Mouse (Mus musculus): ENCODE data around the gene Tarm1. TPM values are rescaled to one million over a fixed set of nuclear protein-coding genes. Genes with fewer than 3 reads are reported as not detected.

The Tarm1 gene
- polyA plus RNA-seq, 1 experiment from 2014 or later, result not detected

- ATAC-seq (replicated peaks; ENCODE audit: insufficient number of reproducible peaks, low FRiP score, low TSS enrichment, low read depth) (no peak), DNase-seq (ENCODE audit: low spot score) (no peak)
- H3K4me1 ChIP-seq (ENCODE audit: control insufficient read depth, insufficient read depth, low read length), result no peaks in the 10 kb centered on the region
- no peak overlapping the region for H3K4me3 ChIP-seq (ENCODE audit: low read depth, low read length)
- 81% methylated on average over 4 of the region's 4 CpGs for WGBS
- H3K36me3 ChIP-seq (replicated peaks; ENCODE audit: control insufficient read depth, insufficient read depth, low read depth, low read length), result no peaks in the 10 kb centered on the region
- H3K9ac ChIP-seq (replicated peaks; ENCODE audit: low read length), result no peak overlapping the region
- H3K4me2 ChIP-seq (ENCODE audit: low read depth, low read length), result no peak overlapping the region
- no peaks in the 10 kb centered on the region for H3K9me3 ChIP-seq (replicated peaks; ENCODE audit: control insufficient read depth, low read length)
- no peaks in the 10 kb centered on the region for H3K27me3 ChIP-seq (ENCODE audit: control insufficient read depth, insufficient read depth, low read length)
- H3K27ac ChIP-seq (replicated peaks; ENCODE audit: low read depth, low read length), result no peak overlapping the region
Observed at GRCm38 (mm10) chr7:3463306-3463705, 39.1 kb downstream of the Tarm1 start.

DNA sequence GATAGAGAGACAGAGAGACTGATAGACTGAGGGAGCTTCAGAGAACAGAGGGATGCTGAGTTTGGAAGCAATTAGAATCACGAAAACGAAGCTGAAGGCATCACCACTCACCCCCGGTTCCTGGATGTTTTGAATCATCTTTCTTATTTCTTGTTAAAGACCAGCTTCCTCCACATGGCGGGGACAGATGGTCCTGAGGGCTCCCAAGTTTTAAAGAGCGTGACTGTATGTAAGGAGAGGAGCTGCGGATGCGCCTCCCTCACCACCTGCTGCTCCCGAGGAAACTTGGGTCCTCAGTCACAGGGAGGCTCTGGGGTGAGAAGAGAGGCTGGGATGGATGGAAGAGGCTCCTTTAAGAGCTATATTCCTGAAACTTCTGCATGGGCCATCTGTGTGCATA is 42.2 kb downstream of the Tarm1 start:
- no peaks in the 10 kb centered on the region for H3K4me1 ChIP-seq (ENCODE audit: control insufficient read depth, insufficient read depth, low read length)
- no peak for ATAC-seq (replicated peaks; ENCODE audit: insufficient number of reproducible peaks, low FRiP score, low TSS enrichment, low read depth)
- no peak overlapping the region for H3K4me3 ChIP-seq (ENCODE audit: low read depth, low read length)
- no peaks in the 10 kb centered on the region for H3K9me3 ChIP-seq (replicated peaks; ENCODE audit: control insufficient read depth, low read length)
- no peak for DNase-seq (ENCODE audit: low spot score)
- 85% methylated on average over 8 of the region's 8 CpGs for WGBS
- no peaks in the 10 kb centered on the region for H3K36me3 ChIP-seq (replicated peaks; ENCODE audit: control insufficient read depth, insufficient read depth, low read depth, low read length)
- H3K4me2 ChIP-seq (ENCODE audit: low read depth, low read length), result no peak overlapping the region
- H3K9ac ChIP-seq (replicated peaks; ENCODE audit: low read length), result no peak overlapping the region
- H3K27ac ChIP-seq (replicated peaks; ENCODE audit: low read depth, low read length), result no peak overlapping the region
- no peaks in the 10 kb centered on the region for H3K27me3 ChIP-seq (ENCODE audit: control insufficient read depth, insufficient read depth, low read length)

DNA sequence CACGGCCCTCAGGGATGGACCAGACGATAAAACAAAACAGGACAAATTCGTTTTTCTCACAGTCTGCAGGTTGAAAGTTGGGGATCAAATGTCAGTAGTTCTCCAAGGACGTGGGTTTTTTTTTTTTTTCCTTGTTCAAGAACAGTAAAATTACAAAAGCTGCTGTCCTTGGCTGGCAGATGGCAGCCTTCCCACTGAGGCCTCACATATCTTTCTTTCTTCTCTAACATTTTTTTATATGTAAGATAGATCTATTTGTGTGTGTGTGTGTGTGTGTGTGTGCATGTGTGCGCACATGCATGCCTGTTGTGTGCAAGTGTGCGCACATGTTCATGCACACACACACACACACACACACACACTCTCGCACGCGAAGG is 44.6 kb downstream of the Tarm1 start:
- no peaks in the 10 kb centered on the region for H3K36me3 ChIP-seq (replicated peaks; ENCODE audit: control insufficient read depth, insufficient read depth, low read depth, low read length)
- H3K27ac ChIP-seq (replicated peaks; ENCODE audit: low read depth, low read length), result no peak overlapping the region
- no peaks in the 10 kb centered on the region for H3K9me3 ChIP-seq (replicated peaks; ENCODE audit: control insufficient read depth, low read length)
- 76% methylated on average over 9 of the region's 9 CpGs for WGBS
- H3K9ac ChIP-seq (replicated peaks; ENCODE audit: low read length), result no peak overlapping the region
- no peak overlapping the region for H3K4me2 ChIP-seq (ENCODE audit: low read depth, low read length)
- H3K4me3 ChIP-seq (ENCODE audit: low read depth, low read length), result no peak overlapping the region
- no peaks in the 10 kb centered on the region for H3K4me1 ChIP-seq (ENCODE audit: control insufficient read depth, insufficient read depth, low read length)
- ATAC-seq (replicated peaks; ENCODE audit: insufficient number of reproducible peaks, low FRiP score, low TSS enrichment, low read depth) (no peak), DNase-seq (ENCODE audit: low spot score) (no peak)
- no peaks in the 10 kb centered on the region for H3K27me3 ChIP-seq (ENCODE audit: control insufficient read depth, insufficient read depth, low read length)

DNA sequence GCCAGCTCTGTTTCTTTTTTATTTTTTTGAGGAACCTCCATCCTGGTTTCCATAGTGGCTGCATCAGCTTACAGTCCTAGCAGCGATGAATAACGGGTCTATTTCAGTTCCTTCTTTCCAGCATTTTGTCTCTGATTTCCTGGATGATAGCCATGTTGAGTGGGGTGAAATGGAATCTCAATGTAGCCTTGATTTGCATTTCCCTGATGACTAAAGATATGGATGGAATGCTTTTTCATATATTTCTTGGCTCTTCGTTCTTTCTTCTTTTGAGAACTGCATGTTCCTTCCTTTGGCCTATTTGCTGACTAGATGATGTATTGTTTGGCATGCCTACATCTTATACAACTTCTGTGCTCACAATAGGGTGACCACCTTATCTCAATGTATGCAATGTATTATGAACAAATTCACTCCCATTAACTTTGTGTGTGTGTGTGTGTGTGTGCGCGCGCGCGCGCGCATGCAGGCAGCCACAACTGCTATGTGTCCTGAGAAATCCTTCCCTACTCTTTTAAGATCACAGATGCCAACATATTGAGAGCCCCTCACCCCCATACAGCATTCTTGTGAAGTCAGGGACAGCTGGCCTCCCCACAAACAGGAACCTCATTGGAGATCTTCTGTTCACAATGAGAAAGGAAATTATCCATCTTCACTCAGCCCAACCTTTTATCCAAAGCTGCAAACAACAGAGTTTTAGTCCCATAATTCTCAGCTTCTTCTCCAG is 45.1 kb downstream of the Tarm1 start:
- Histone ChIP-seq H3K4me2 (ENCODE audit: low read depth, low read length) (no peak overlapping the region), H3K4me3 (ENCODE audit: low read depth, low read length) (no peak overlapping the region), H3K9ac (replicated peaks; ENCODE audit: low read length) (no peak overlapping the region), H3K27ac (replicated peaks; ENCODE audit: low read depth, low read length) (no peak overlapping the region), H3K27me3 (ENCODE audit: control insufficient read depth, insufficient read depth, low read length) (no peaks in the 10 kb centered on the region), H3K4me1 (ENCODE audit: control insufficient read depth, insufficient read depth, low read length) (no peaks in the 10 kb centered on the region), H3K36me3 (replicated peaks; ENCODE audit: control insufficient read depth, insufficient read depth, low read depth, low read length) (no peaks in the 10 kb centered on the region), H3K9me3 (replicated peaks; ENCODE audit: control insufficient read depth, low read length) (no peaks in the 10 kb centered on the region)
- WGBS, result 93% methylated on average over 10 of the region's 10 CpGs
- DNase-seq (ENCODE audit: low spot score) (no peak), ATAC-seq (replicated peaks; ENCODE audit: insufficient number of reproducible peaks, low FRiP score, low TSS enrichment, low read depth) (no peak)

- no peaks in the 10 kb centered on the region for H3K36me3 ChIP-seq (replicated peaks; ENCODE audit: control insufficient read depth, insufficient read depth, low read depth, low read length)
- 52% methylated on average over 11 of the region's 11 CpGs for WGBS
- no peak for ATAC-seq (replicated peaks; ENCODE audit: insufficient number of reproducible peaks, low FRiP score, low TSS enrichment, low read depth)
Observed at GRCm38 (mm10) chr7:3453486-3454183, 48.8 kb downstream of the Tarm1 start.

GRCm38 (mm10) chr7:3452821-3453485 is 49.5 kb downstream of the Tarm1 start:
- H3K27ac ChIP-seq (replicated peaks; ENCODE audit: low read depth, low read length), result no peak overlapping the region
- H3K4me2 ChIP-seq (ENCODE audit: low read depth, low read length), result no peak overlapping the region
- ATAC-seq (replicated peaks; ENCODE audit: insufficient number of reproducible peaks, low FRiP score, low TSS enrichment, low read depth) (no peak), DNase-seq (ENCODE audit: low spot score) (no peak)
- H3K9ac ChIP-seq (replicated peaks; ENCODE audit: low read length), result no peak overlapping the region
- H3K36me3 ChIP-seq (replicated peaks; ENCODE audit: control insufficient read depth, insufficient read depth, low read depth, low read length), result no peaks in the 10 kb centered on the region
- H3K4me3 ChIP-seq (ENCODE audit: low read depth, low read length), result no peak overlapping the region
- no peaks in the 10 kb centered on the region for H3K27me3 ChIP-seq (ENCODE audit: control insufficient read depth, insufficient read depth, low read length)
- WGBS, result 61% methylated on average over 12 of the region's 12 CpGs
- no peaks in the 10 kb centered on the region for H3K4me1 ChIP-seq (ENCODE audit: control insufficient read depth, insufficient read depth, low read length)
- H3K9me3 ChIP-seq (replicated peaks; ENCODE audit: control insufficient read depth, low read length), result no peaks in the 10 kb centered on the region

More at GRCm38 (mm10) chr7:3453486-3454183, 48.8 kb downstream of the Tarm1 start:
- Histone ChIP-seq H3K9ac (replicated peaks; ENCODE audit: low read length) (no peak overlapping the region), H3K27ac (replicated peaks; ENCODE audit: low read depth, low read length) (no peak overlapping the region), H3K4me3 (ENCODE audit: low read depth, low read length) (no peak overlapping the region), H3K4me2 (ENCODE audit: low read depth, low read length) (no peak overlapping the region), H3K27me3 (ENCODE audit: control insufficient read depth, insufficient read depth, low read length) (no peaks in the 10 kb centered on the region), H3K4me1 (ENCODE audit: control insufficient read depth, insufficient read depth, low read length) (no peaks in the 10 kb centered on the region), H3K9me3 (replicated peaks; ENCODE audit: control insufficient read depth, low read length) (no peaks in the 10 kb centered on the region)
- DNase-seq (ENCODE audit: low spot score), result peak; percentile 29

DNA sequence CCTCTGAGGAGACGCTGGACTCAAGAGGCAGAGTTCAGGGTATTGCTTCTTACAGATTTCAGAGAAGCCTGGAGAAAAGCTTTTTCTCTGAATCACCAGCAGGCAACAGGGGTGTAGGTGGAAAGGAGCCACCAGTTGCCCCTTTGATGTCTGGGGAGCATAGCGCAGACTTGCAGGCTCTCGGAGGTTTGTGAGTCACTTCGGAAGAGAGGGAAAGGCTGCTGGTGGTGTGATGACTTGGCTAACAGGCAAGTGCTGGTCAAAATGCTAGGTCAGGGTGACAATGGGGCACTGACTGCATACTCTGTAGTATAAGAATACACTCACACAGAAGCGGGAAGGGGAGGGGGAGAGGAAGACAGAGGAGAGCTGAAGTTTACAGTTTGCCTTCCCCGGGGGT is 51.3 kb downstream of the Tarm1 start:
- ATAC-seq (replicated peaks; ENCODE audit: insufficient number of reproducible peaks, low FRiP score, low TSS enrichment, low read depth) (no peak), DNase-seq (ENCODE audit: low spot score) (no peak)
- no peaks in the 10 kb centered on the region for H3K4me1 ChIP-seq (ENCODE audit: control insufficient read depth, insufficient read depth, low read length)
- H3K4me3 ChIP-seq (ENCODE audit: low read depth, low read length), result no peak overlapping the region
- H3K27me3 ChIP-seq (ENCODE audit: control insufficient read depth, insufficient read depth, low read length), result no peaks in the 10 kb centered on the region
- H3K9me3 ChIP-seq (replicated peaks; ENCODE audit: control insufficient read depth, low read length), result no peaks in the 10 kb centered on the region
- no peak overlapping the region for H3K4me2 ChIP-seq (ENCODE audit: low read depth, low read length)
- 43% methylated on average over 6 of the region's 6 CpGs for WGBS
- no peak overlapping the region for H3K9ac ChIP-seq (replicated peaks; ENCODE audit: low read length)
- no peaks in the 10 kb centered on the region for H3K36me3 ChIP-seq (replicated peaks; ENCODE audit: control insufficient read depth, insufficient read depth, low read depth, low read length)
- H3K27ac ChIP-seq (replicated peaks; ENCODE audit: low read depth, low read length), result no peak overlapping the region

- H3K9ac ChIP-seq (replicated peaks; ENCODE audit: low read length), result no peak overlapping the region
- H3K4me2 ChIP-seq (ENCODE audit: low read depth, low read length), result no peak overlapping the region
- DNase-seq (ENCODE audit: low spot score) (no peak), ATAC-seq (replicated peaks; ENCODE audit: insufficient number of reproducible peaks, low FRiP score, low TSS enrichment, low read depth) (no peak)
- H3K27ac ChIP-seq (replicated peaks; ENCODE audit: low read depth, low read length), result no peak overlapping the region
- H3K36me3 ChIP-seq (replicated peaks; ENCODE audit: control insufficient read depth, insufficient read depth, low read depth, low read length), result no peaks in the 10 kb centered on the region
- H3K9me3 ChIP-seq (replicated peaks; ENCODE audit: control insufficient read depth, low read length), result no peaks in the 10 kb centered on the region
- no peak overlapping the region for H3K4me3 ChIP-seq (ENCODE audit: low read depth, low read length)
- no peaks in the 10 kb centered on the region for H3K27me3 ChIP-seq (ENCODE audit: control insufficient read depth, insufficient read depth, low read length)
- 52% methylated on average over 5 of the region's 5 CpGs for WGBS
- H3K4me1 ChIP-seq (ENCODE audit: control insufficient read depth, insufficient read depth, low read length), result no peaks in the 10 kb centered on the region
Observed at GRCm38 (mm10) chr7:3450671-3451070, 51.8 kb downstream of the Tarm1 start.
